Mouse (Mus musculus): Measurements from ENCODE around the gene Gnat1. TPM values are rescaled to one million over a fixed set of nuclear protein-coding genes. Genes with fewer than 3 reads are reported as not detected.

The Gnat1 gene
- polyA plus RNA-seq (2012; ENCODE audit: low replicate concordance): not detected in 2 replicates

GRCm38 (mm10) chr9:107679501-107679900 is at the start of gene Gnat1:
TSS of gene Gnat1 (minus strand) at chr9:107679712.

GRCm38 (mm10) chr9:107709697-107710483 is 30.4 kb upstream of the Gnat1 start, which contains the start of gene Sema3f:
TSS of gene Sema3f (minus strand) at chr9:107710475.

DNA sequence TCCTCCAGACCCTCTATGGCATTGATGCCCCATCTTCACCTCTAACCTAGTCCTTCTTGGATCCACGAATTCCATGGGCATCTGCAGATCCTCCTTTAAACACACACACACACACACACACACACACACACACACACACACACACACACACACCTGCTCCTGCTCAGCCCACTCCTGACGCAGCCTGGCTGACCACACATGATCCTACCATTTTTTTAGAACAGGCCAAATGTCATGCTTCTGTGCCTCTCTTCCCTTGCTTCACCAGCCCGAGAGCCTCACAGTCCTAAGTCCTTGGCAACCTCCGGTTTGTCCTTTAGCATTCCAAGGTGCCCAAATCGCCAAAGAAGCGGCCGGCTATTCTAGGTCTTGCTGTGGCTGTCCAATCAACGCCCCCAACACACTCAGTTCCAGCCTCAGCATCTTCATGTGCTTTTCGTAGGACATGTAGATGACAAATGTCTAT is 10.0 kb downstream of the Gnat1 start, which contains the start of gene Slc38a3:
TSS of gene Slc38a3 (minus strand) at position 51 of the 466 bp plus-strand sequence.

GRCm38 (mm10) chr9:107635279-107636028 is 44.1 kb downstream of the Gnat1 start, which contains the start of gene Gnai2:
TSS of gene Gnai2 (minus strand) at chr9:107635367.

Other genes starting within 250 kb of the Gnat1 start
- gene Tmem115, start 145.8 kb downstream of the Gnat1 start, polyA plus RNA-seq (2012; ENCODE audit: low replicate concordance): 35.1 and 38.3 TPM in 2 replicates
- gene Cyb561d2, start 137.5 kb downstream of the Gnat1 start, polyA plus RNA-seq (2012; ENCODE audit: low replicate concordance): 13.2 and 19.1 TPM in 2 replicates
- gene Nprl2, start 137.5 kb downstream of the Gnat1 start, polyA plus RNA-seq (2012; ENCODE audit: low replicate concordance): 0.42 and 1.4 TPM in 2 replicates
- gene Zmynd10, start 132.4 kb downstream of the Gnat1 start, polyA plus RNA-seq (2012; ENCODE audit: low replicate concordance): 2.2 TPM in 1 of 2 replicates, not detected in the other
- gene Rassf1, start 128.2 kb downstream of the Gnat1 start, polyA plus RNA-seq (2012; ENCODE audit: low replicate concordance): 12.4 and 15.7 TPM in 2 replicates
- gene Tusc2, start 116.5 kb downstream of the Gnat1 start, polyA plus RNA-seq (2012; ENCODE audit: low replicate concordance): 39.9 and 55.8 TPM in 2 replicates
- gene Hyal2, start 111.8 kb downstream of the Gnat1 start, polyA plus RNA-seq (2012; ENCODE audit: low replicate concordance): 67.5 and 96.1 TPM in 2 replicates
- gene Hyal1, start 102.8 kb downstream of the Gnat1 start, polyA plus RNA-seq (2012; ENCODE audit: low replicate concordance): 3.4 and 3.5 TPM in 2 replicates
- gene Naa80, start 100.8 kb downstream of the Gnat1 start, polyA plus RNA-seq (2012; ENCODE audit: low replicate concordance): 94.0 and 121 TPM in 2 replicates
- gene Hyal3, start 98.9 kb downstream of the Gnat1 start, polyA plus RNA-seq (2012; ENCODE audit: low replicate concordance): 1.1 TPM in 1 of 2 replicates, not detected in the other
- gene Ifrd2, start 92.1 kb downstream of the Gnat1 start, polyA plus RNA-seq (2012; ENCODE audit: low replicate concordance): 258 and 340 TPM in 2 replicates
- not detected in 2 replicates for gene Sema3b, start 70.5 kb downstream of the Gnat1 start, polyA plus RNA-seq (2012; ENCODE audit: low replicate concordance)
- 672 and 886 TPM in 2 replicates for gene Gnai2, start 44.3 kb downstream of the Gnat1 start, polyA plus RNA-seq (2012; ENCODE audit: low replicate concordance)
- gene Slc38a3, start 10.2 kb downstream of the Gnat1 start, polyA plus RNA-seq (2012; ENCODE audit: low replicate concordance): not detected in 2 replicates
- 7.2 and 12.4 TPM in 2 replicates for gene Sema3f, start 30.8 kb upstream of the Gnat1 start, polyA plus RNA-seq (2012; ENCODE audit: low replicate concordance)
- gene Rbm5, start 91.3 kb upstream of the Gnat1 start, polyA plus RNA-seq (2012; ENCODE audit: low replicate concordance): 23.3 and 38.8 TPM in 2 replicates
- 10.8 and 14.4 TPM in 2 replicates for gene Rbm6, start 193.5 kb upstream of the Gnat1 start, polyA plus RNA-seq (2012; ENCODE audit: low replicate concordance)
- gene Mon1a, start 208.4 kb upstream of the Gnat1 start, polyA plus RNA-seq (2012; ENCODE audit: low replicate concordance): 14.0 and 30.7 TPM in 2 replicates
- 11.4 and 21.0 TPM in 2 replicates for gene Mst1r, start 227.2 kb upstream of the Gnat1 start, polyA plus RNA-seq (2012; ENCODE audit: low replicate concordance)
- gene Actl11, start 248.8 kb upstream of the Gnat1 start, polyA plus RNA-seq (2012; ENCODE audit: low replicate concordance): not detected in 2 replicates

All from leukemia stem cell, adult 10-12 weeks (primary cell).